Mouse (Mus musculus) NIH3T3 (cell line): Measurements from ENCODE around the gene Nova2.

Experiments
- DNase-seq: peaks from one replicate; pipeline ENCODE4 v3.0.0-alpha.2; 2012; ENCODE audit warnings: low read depth

The Nova2 gene

GRCm38 (mm10) chr7:18987100-18987499 lies 61.4 kb downstream of the Nova2 start, which contains the start of gene Nanos2:
Nanos2 (plus strand) TSS chr7:18987400.
- no peak for DNase-seq

- no peak for DNase-seq
Observed at GRCm38 (mm10) chr7:18987747-18988146, 62.1 kb downstream of the Nova2 start.

- no peak for DNase-seq
Observed at GRCm38 (mm10) chr7:18988780-18989179, 63.1 kb downstream of the Nova2 start.

- peak; percentile 66 for DNase-seq
Observed at GRCm38 (mm10) chr7:18989995-18990394, 64.3 kb downstream of the Nova2 start.

GRCm38 (mm10) chr7:18990601-18991295 lies 65.1 kb downstream of the Nova2 start, which contains the start of gene Mypop:
Mypop (plus strand) TSS chr7:18991245.
- peak; percentile 100 for DNase-seq

DNA sequence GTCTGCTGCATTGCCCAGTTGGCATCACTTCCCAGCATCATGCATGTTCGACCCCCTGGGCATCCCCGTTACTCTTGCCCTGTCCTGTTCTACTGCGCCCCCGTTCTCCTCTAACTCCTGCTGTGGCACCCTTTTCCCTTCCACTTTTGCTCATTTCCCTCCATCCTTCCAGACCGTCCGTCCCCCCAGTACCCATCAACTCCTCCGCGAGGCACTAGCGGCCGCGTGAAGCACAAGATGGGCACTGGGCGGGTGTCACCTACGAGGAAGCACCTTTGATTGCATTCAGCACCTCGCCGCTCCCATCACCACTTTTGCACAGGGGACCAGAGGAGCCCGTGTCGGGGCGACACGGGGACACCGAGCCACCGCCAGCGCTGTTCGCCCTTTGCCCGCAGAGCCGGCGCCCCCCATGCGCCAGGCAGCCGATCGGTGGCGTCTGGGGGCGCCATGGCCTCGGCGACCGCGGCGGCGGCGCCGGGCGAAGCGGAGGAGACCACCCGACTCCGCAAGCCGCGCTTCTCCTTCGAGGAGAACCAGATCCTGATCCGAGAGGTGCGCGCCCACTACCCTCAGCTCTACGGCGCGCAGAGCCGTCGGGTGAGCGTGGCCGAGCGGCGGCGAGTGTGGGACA lies 66.1 kb downstream of the Nova2 start:
- DNase-seq, result peak; percentile 49

- DNase-seq, result peak; percentile 32
Observed at GRCm38 (mm10) chr7:18992294-18992675, 66.6 kb downstream of the Nova2 start.

GRCm38 (mm10) chr7:18993036-18993435 lies 67.3 kb downstream of the Nova2 start:
- DNase-seq, result no peak

DNA sequence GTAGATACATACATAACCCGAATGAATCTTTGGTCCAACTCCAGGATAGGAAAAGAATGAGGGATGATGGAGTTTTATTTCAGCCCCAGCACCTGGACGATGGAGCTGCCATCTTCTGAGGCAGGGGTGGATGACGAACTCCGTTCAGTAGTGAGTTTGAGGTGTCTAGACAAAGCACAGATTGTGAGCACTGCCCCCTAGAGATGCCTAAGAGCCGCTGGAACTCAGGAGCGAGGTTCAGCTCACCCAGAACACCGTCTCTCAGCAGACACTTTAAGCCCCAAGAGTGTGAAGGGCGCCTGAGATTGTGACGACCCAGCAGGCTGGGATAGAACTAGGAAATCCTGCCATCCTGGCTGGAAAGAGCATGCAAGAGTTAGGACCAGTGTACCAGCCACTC lies 73.1 kb downstream of the Nova2 start:
- DNase-seq, result no peak

DNA sequence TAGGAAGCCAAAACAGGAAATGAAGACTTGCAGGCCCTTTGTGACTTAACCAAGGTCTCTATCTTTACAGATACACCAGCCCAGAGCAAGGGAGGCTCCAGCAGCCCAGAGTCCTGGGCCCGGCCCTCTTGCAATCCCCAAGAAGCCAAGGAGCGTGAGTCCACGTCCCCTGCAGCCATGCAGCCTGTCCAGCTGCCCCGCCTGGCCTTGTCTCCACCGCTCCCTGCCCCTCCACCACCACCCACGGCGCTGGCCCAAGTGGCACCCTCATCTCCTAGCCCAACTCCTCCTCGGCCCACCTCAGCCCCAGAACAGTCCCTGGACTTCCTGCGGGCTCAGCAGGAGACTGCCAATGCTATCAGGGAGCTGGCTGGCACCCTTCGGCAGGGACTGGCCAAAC lies 74.7 kb downstream of the Nova2 start:
- DNase-seq, result no peak

DNA sequence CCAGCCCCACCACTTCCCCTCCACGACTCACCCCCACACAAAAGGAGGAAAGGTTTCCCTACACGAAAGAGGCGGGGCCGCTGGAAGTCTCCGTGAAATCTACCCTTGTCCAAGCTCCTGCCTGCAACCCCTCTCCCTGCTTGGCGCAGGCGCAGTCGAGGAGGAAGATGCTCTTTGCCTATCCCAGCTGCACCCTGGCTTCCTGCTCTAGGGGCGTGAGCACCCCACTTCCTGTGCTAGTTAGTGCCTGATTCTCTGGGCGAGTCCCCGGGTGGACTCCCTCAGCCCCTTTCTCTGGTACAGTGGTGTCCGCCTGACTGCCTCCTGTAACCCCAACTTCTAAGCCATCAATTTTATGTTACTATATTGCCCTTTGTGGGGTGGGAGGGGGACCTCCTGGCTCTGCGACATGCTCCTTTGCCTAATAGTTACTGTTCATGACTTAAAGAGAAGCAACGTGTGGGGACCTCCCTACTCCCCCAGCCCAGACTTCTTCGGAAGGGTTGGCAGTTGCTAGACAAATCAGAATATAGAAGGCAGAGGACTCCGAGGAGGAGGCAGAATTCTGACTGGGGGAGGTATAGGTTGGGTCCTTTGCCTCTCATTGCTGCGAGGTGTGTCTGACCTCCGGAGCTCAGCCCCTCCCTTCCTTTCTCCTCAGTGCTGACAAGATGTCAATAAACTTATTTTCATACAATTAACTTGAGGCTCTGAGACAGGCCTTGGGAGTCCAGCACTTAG lies 75.5 kb downstream of the Nova2 start:
- DNase-seq, result no peak

DNA sequence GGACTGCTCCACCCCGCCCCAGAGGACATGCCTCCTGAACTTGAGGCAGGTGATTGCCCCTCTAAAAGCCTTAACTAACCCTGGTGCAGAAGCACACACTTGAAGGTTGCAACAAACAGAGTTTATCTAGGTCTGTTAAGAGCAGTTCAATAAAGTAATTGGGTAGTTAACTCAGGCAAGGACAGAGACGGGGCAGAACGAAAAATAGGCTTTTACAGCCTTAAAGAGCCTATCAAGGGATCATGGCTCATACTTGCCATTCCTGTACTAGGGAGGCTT lies 76.1 kb downstream of the Nova2 start:
- DNase-seq, result no peak

- peak; percentile 54 for DNase-seq
Observed at GRCm38 (mm10) chr7:19002115-19002514, 76.4 kb downstream of the Nova2 start.

DNA sequence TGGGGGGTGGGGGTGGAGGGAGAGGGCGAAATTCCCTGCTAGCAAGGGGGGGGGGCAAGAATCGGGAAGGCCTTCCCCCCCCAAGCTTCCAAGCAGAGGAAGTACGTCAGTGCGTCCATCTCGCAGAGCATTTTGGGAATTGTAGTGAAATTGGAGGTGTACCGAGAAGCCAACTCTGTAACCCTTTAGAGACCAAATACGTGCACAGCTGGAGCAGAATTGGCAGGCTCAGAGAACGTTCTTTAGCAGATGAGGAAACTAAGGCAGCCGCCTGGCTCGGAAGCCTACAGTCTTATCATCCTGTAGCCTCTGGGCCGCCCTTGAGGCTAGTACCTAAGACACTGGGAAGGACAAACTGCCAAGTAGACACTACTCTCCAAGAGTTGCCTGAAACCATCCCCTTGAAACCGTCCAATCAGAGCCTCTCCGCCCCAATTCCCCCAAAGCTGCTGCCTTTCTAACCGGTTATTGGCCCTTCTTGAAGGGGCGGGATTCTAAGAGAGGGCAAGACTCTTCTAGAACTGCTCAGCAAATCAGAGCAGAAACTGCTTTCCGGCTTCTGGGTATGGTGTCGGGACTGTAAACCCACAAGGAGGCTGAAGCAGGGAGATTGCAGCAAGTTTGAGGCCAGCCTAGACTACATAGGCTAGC lies 77.3 kb downstream of the Nova2 start:
- peak; percentile 93 for DNase-seq

DNA sequence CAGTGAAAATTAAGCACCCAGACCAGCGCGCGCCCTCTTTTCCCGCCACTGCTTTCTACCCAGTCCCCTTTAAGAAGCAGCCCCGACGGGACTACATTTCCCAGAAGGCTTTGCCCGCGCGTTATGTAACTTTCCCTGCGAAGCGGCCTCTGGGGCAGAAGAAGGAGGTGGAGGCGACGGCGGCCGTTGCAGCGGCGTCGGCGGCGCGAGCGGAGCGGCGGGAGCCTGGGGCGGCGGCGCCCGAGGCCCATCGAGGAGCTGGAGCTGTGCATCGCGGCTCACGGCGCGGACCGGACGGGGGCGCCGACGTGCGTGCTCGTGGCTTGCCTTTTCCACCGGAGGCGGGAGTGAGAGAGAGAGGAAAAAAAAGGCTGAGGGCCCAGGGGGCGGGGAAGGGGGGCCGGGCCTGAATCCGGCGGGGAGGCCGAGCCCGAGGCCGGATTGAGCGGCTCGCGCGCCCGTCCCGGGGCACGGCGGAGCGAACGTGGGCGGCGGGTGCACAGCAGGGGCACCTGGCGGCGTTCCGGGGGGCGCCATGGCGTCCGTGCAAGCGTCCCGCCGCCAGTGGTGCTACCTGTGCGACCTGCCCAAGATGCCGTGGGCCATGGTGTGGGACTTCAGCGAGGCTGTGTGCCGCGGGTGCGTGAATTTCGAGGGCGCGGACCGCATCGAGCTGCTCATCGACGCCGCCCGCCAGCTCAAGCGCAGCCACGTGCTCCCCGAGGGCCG lies 78.4 kb downstream of the Nova2 start, which contains the start of gene Irf2bp1:
Irf2bp1 (plus strand) TSS at position 143 of the 729 bp plus-strand sequence.
- peak; percentile 95 for DNase-seq

- DNase-seq, result peak; percentile 71
Observed at GRCm38 (mm10) chr7:19004631-19005079, 79.0 kb downstream of the Nova2 start.

- no peak for DNase-seq
Observed at GRCm38 (mm10) chr7:19005417-19006121, 79.9 kb downstream of the Nova2 start.

GRCm38 (mm10) chr7:19006476-19006875 lies 80.8 kb downstream of the Nova2 start:
- peak; percentile 94 for DNase-seq

DNA sequence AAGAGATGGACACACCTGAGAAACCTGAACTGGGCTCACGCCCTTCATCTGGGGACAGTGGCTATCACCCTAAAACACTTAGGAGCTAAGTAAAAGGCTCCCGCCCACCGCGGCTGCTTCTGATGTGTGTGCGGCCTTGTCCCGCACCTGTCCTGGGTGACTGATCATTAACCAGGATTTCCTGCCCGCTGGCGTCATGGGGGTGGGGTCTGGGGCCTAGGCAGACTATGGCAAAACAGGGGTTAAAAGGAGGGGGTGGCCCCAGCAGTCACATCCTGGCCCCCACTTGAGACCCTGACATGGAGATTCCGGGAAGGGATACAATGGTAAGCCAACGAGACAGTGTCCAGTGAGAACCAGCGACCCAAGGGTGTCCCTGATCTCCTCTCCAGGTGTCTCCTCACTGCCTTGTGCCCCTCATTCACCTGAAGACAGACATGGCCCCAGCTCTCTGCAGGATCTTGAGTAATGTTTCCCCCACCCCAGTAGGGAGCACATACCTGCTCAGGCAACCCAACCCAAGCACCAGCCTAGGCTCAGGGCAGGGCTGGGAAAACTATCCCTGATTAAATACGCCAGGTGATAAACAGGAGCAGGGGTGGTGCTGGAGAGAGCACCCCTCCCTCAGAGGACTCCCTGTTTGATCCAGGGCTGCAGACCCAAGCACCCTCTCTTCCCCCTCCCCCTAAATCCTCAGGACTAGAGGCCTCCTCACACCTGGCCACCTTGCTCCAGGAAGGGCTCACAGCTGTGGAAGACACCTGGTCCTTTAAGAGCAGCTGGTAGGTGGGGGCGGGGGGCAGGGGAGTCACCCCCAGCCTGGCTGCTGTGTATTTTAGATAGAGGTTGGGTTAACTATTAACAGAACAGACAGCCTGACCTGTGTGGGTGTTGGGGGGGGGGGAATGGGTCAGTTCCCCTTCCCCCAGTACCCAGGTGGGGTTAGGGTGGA lies 81.6 kb downstream of the Nova2 start:
- DNase-seq, result no peak

DNA sequence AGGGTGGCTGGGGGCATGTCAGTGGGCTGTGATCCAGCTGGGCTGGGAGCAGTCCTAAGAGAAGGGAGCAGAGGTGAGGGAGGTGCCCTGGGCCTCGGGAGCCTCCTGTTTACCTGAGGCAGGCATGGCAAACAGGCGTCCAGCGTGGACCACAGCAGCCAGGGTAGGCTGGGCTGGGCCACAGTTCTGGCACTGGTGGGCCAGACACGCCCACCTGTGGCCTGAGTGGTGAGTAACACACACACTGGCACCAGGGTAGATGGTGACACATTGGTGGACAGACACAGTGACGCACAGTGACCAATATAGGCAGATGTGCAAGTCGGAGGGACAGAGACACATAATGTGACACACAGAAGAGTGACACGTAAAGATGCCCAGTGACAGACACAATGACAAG lies 84.9 kb downstream of the Nova2 start:
- DNase-seq, result no peak
